20 mouse cellular contexts compared by ENCODE assay signal in the genomic region with DNA sequence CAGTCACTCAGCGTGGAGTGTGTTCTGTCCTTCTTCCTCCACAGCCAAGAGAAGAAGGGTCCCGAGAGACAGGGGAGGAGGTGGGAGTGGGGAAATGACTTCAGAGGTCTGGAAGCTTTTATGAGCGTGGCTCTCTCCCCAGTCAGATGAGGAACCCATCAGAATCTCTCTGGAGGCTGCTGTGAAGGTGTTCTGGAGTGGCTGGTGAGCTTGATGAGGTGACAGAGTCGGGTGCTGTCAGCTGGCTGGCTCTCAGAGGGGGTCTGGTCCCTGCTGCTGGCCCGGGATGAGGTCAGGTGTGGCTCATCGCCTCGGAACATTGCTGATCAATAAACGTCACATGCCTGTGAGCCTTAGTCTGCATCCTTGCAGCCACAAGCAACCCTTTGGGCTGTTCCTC. TPM values are rescaled to one million over a fixed set of nuclear protein-coding genes. Genes with fewer than 3 reads are reported as not detected.
DNase-seq lines count a peak whose midpoint lies in the region; ATAC-seq and TF ChIP-seq lines count a peak whose summit lies in the region.
"Had no signal": no experiment of that assay in that cellular context is flagged by ENCODE, and none has a peak within 500 bp of the region (broad histone marks: within the 10 kb centered on the region; RNA-seq: fewer than 3 reads in every experiment).

No protein-coding gene starts in this region.

- intact Hi-C loops in gastrocnemius, adult 2 months (cut with DNase I), result no loop called here

- H3K27ac ChIP-seq in gastrocnemius, adult 2 months, result peak overlapping the region; percentile 38; the same call in 1 of the 2 replicates
- 0 out of 2 replicates have a peak overlapping the region, but pooled peaks have one; percentile 13 for H3K27ac ChIP-seq in heart, embryonic 10.5 days
- H3K27ac ChIP-seq in heart, embryonic 12.5 days (ENCODE audit: poor library complexity, severe bottlenecking), result no peak overlapping the region
- H3K27ac ChIP-seq in limb, embryonic 11.5 days (replicated peaks; ENCODE audit: low read depth, low read length), result no peak overlapping the region
- H3K27ac ChIP-seq in neural tube, embryonic 15.5 days (replicated peaks), result no peak overlapping the region
- H3K27ac ChIP-seq: embryonic facial prominence, embryonic 15.5 days; forebrain, embryonic 10.5 days; heart, embryonic 15.5 days; hindbrain, embryonic 10.5 days; hindbrain, embryonic 14.5 days; intestine, embryonic 15.5 days had no signal

- no peak overlapping the region for H3K9ac ChIP-seq in heart, embryonic 12.5 days
- H3K9ac ChIP-seq in limb, embryonic 11.5 days (ENCODE audit: low read length), result no peak overlapping the region
- H3K9ac ChIP-seq in neural tube, embryonic 15.5 days (replicated peaks), result no peak overlapping the region
- H3K9ac ChIP-seq: embryonic facial prominence, embryonic 15.5 days; heart, embryonic 15.5 days; hindbrain, embryonic 14.5 days; intestine, embryonic 15.5 days had no signal

- no peak overlapping the region for H3K4me3 ChIP-seq in gastrocnemius, adult 2 months
- no peak overlapping the region for H3K4me3 ChIP-seq in heart, embryonic 10.5 days
- H3K4me3 ChIP-seq in heart, embryonic 12.5 days, result no peak overlapping the region
- no peak overlapping the region for H3K4me3 ChIP-seq in limb, embryonic 11.5 days (ENCODE audit: low read depth, low read length)
- H3K4me3 ChIP-seq in neural tube, embryonic 15.5 days (replicated peaks), result no peak overlapping the region
- H3K4me3 ChIP-seq: embryonic facial prominence, embryonic 15.5 days; erythroblast, embryonic 14.5 days; forebrain, embryonic 10.5 days; heart, embryonic 15.5 days; hindbrain, embryonic 10.5 days; intestine, embryonic 15.5 days had no signal

- no peak for ATAC-seq in heart, embryonic 12.5 days (ENCODE audit: insufficient number of reproducible peaks, low FRiP score)
- ATAC-seq in limb, embryonic 11.5 days (ENCODE audit: insufficient number of reproducible peaks, low FRiP score, low TSS enrichment, low read depth), result peak; percentile 51; the same call in 1 of the 2 replicates
- no peak for ATAC-seq in neural tube, embryonic 15.5 days (ENCODE audit: low FRiP score)
- ATAC-seq in cerebellum, adult (ENCODE audit: insufficient number of reproducible peaks, low FRiP score, low TSS enrichment), result no peak
- ATAC-seq: forebrain, embryonic 14.5 days; intestine, embryonic 15.5 days had no signal

- peaks cover 12% of the 10 kb centered on the region for H3K4me1 ChIP-seq in heart, embryonic 10.5 days
- peaks cover 9% of the 10 kb centered on the region; the same call in 1 of the 2 replicates for H3K4me1 ChIP-seq in heart, embryonic 12.5 days (replicated peaks)
- H3K4me1 ChIP-seq in limb, embryonic 11.5 days (ENCODE audit: control insufficient read depth, insufficient read depth, low read length), result no peaks in the 10 kb centered on the region
- no peaks in the 10 kb centered on the region for H3K4me1 ChIP-seq in neural tube, embryonic 15.5 days

- no peak for TF ChIP-seq CTCF in gastrocnemius, adult 2 months (IDR thresholded peaks at IDR 0.05)

- no peaks in the 10 kb centered on the region for H3K9me3 ChIP-seq in heart, embryonic 10.5 days
- no peaks in the 10 kb centered on the region for H3K9me3 ChIP-seq in heart, embryonic 12.5 days (replicated peaks)
- H3K9me3 ChIP-seq in limb, embryonic 11.5 days (ENCODE audit: control insufficient read depth, low read length), result no peaks in the 10 kb centered on the region
- no peaks in the 10 kb centered on the region for H3K9me3 ChIP-seq in neural tube, embryonic 15.5 days (replicated peaks)
- H3K9me3 ChIP-seq: embryonic facial prominence, embryonic 15.5 days; forebrain, embryonic 10.5 days; heart, embryonic 15.5 days; hindbrain, embryonic 10.5 days; intestine, embryonic 15.5 days had no signal

- peak; percentile 42 for DNase-seq in gastrocnemius, adult 2 months
- no peak for DNase-seq in gastrocnemius, postnatal 4 days (ENCODE audit: low spot score in 2 of 2)
- DNase-seq in heart, embryonic 10.5 days (ENCODE audit: low spot score), result no peak
- no peak for DNase-seq in limb, embryonic 11.5 days (ENCODE audit: low spot score)
- DNase-seq: adrenal gland, postnatal 14 days; cerebellum, adult 18-20 months; cerebellum, adult 9-11 months; cerebellum, postnatal 36 days; heart, postnatal 14 days had no signal

- WGBS in heart, embryonic 10.5 days, result 55% methylated on average over 8 of the region's 8 CpGs
- 53% methylated on average over 8 of the region's 8 CpGs for WGBS in heart, embryonic 12.5 days
- WGBS in limb, embryonic 11.5 days, result 46% methylated on average over 8 of the region's 8 CpGs
- 75% methylated on average over 8 of the region's 8 CpGs for WGBS in neural tube, embryonic 15.5 days

- H3K36me3 ChIP-seq in heart, embryonic 10.5 days, result no peaks in the 10 kb centered on the region
- H3K36me3 ChIP-seq in heart, embryonic 12.5 days, result no peaks in the 10 kb centered on the region
- H3K36me3 ChIP-seq in limb, embryonic 11.5 days (ENCODE audit: control insufficient read depth, insufficient read depth, low read length), result no peaks in the 10 kb centered on the region
- no peaks in the 10 kb centered on the region for H3K36me3 ChIP-seq in neural tube, embryonic 15.5 days
- H3K36me3 ChIP-seq: embryonic facial prominence, embryonic 15.5 days; forebrain, embryonic 10.5 days; heart, embryonic 15.5 days; hindbrain, embryonic 10.5 days; intestine, embryonic 15.5 days had no signal

- H3K4me2 ChIP-seq in heart, embryonic 12.5 days, result no peak overlapping the region
- no peak overlapping the region for H3K4me2 ChIP-seq in limb, embryonic 11.5 days (ENCODE audit: low read depth, severe bottlenecking)
- no peak overlapping the region for H3K4me2 ChIP-seq in neural tube, embryonic 15.5 days
- H3K4me2 ChIP-seq: embryonic facial prominence, embryonic 15.5 days; heart, embryonic 15.5 days; hindbrain, embryonic 14.5 days; intestine, embryonic 15.5 days had no signal

- peaks cover 6% of the 10 kb centered on the region for H3K27me3 ChIP-seq in heart, embryonic 10.5 days (ENCODE audit: insufficient read depth, poor library complexity, severe bottlenecking)
- H3K27me3 ChIP-seq in heart, embryonic 12.5 days (replicated peaks), result no peaks in the 10 kb centered on the region
- H3K27me3 ChIP-seq in limb, embryonic 11.5 days (ENCODE audit: control insufficient read depth, insufficient read depth, low read length), result no peaks in the 10 kb centered on the region
- no peaks in the 10 kb centered on the region for H3K27me3 ChIP-seq in neural tube, embryonic 15.5 days (replicated peaks)
- H3K27me3 ChIP-seq: embryonic facial prominence, embryonic 15.5 days; heart, embryonic 15.5 days; intestine, embryonic 15.5 days had no signal

RNA-seq across cellular contexts. Expression of gene Capzb, which starts 25.6 kb away (rescaled TPM):
- total RNA-seq in gastrocnemius, adult 2 months (2021), result 100 to 1,000 TPM; 444 to 499 TPM
- 100 to 1,000 TPM; 445 to 463 TPM for total RNA-seq in gastrocnemius, postnatal 4 days (2021)
- polyA plus RNA-seq in heart, embryonic 10.5 days (2016; fragmentation: Nextera tagmentation; extraction: Ambion mirVana), result 450 and 452 TPM in 2 replicates
- polyA plus RNA-seq in heart, embryonic 12.5 days (2016; fragmentation: Nextera tagmentation; extraction: Ambion mirVana), result 395 and 402 TPM in 2 replicates
- 278 and 307 TPM in 2 replicates for polyA plus RNA-seq in limb, embryonic 11.5 days (2014; fragmentation: Nextera tagmentation; extraction: Ambion mirVana)
- polyA plus RNA-seq in neural tube, embryonic 15.5 days (2015; fragmentation: Nextera tagmentation; extraction: Ambion mirVana), result 323 and 359 TPM in 2 replicates

RNA-seq across cellular contexts. Expression of gene Minos1, which starts 36.2 kb away (rescaled TPM):
- 100 to 1,000 TPM; 304 to 430 TPM for total RNA-seq in gastrocnemius, adult 2 months (2021)
- total RNA-seq in gastrocnemius, postnatal 4 days (2021), result 100 to 1,000 TPM; 344 to 382 TPM
- polyA plus RNA-seq in heart, embryonic 10.5 days (2016; fragmentation: Nextera tagmentation; extraction: Ambion mirVana), result 532 and 637 TPM in 2 replicates
- polyA plus RNA-seq in heart, embryonic 12.5 days (2016; fragmentation: Nextera tagmentation; extraction: Ambion mirVana), result 682 and 719 TPM in 2 replicates
- polyA plus RNA-seq in limb, embryonic 11.5 days (2014; fragmentation: Nextera tagmentation; extraction: Ambion mirVana), result 404 and 456 TPM in 2 replicates
- 440 and 466 TPM in 2 replicates for polyA plus RNA-seq in neural tube, embryonic 15.5 days (2015; fragmentation: Nextera tagmentation; extraction: Ambion mirVana)

Comparison
In these comparisons a context has a peak if more than half of its experiments do, and no peak if none do; other contexts are left out.
1. H3K27ac ChIP-seq: peak in gastrocnemius, adult 2 months (single experiment) and heart, embryonic 10.5 days (single experiment); none in heart, embryonic 12.5 days (single experiment), limb, embryonic 11.5 days (single experiment) and neural tube, embryonic 15.5 days (single experiment).